Mouse (Mus musculus) urinary bladder, postnatal 10 days (tissue): Measurements from ENCODE around the gene Fbxl7.

Experiments
- DNase-seq: peaks from one replicate; pipeline ENCODE4 v3.0.0; 2022; ENCODE audit warnings: low spot score

Gene Fbxl7

GRCm38 (mm10) chr15:26701949-26702675 is 193.3 kb downstream of the Fbxl7 start:
- no peak for DNase-seq

- DNase-seq: no peak
Observed at GRCm38 (mm10) chr15:26693075-26693474, 202.3 kb downstream of the Fbxl7 start.

DNA sequence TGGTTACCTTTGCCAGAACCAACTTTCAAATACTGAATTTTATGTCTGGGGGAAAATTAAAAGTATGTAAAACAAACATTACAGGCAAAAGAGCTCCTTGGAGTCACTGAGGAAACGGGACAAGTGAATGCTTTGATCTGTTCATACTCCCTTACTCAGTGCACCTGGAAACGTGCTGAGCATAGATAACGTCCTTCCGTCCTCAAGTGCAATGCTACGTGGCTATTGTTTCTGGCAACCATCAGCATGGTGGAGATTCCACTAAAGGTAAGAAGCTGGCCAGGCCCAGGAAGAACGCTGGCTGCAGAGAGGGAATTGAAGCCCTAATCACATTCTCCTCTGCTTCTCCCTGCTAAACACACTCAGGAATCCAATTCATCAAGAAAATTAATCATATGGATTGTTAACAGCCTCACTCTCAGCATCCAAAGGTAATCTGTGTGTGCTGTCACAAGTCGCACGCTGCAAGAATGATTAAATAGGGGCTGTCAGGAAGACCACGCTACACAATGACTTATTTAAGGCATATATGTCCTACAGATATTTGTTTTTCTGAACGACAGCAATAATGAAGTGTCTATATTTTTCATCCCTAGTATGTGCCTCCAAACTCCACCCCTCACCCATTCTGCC is 206.8 kb downstream of the Fbxl7 start:
- DNase-seq: no peak

DNA sequence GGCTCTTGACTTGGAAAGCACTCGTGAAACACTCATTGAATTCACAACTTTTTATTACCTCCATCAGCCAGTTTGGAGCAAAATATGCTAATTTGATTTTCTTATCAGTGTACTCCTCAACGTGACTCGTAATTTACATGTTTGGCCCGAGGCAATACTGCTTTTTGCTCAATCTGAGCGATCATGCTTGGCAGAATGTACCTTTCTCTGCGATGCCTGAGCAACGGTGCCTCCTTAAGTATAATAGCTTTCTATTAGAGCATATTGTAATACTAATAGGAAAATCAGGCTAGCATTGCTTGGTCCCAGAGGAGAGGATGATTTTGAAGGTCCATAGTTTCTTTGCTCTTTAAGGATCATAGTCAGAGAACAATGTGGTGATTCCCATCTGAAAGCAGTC is 207.7 kb downstream of the Fbxl7 start:
- DNase-seq: no peak

DNA sequence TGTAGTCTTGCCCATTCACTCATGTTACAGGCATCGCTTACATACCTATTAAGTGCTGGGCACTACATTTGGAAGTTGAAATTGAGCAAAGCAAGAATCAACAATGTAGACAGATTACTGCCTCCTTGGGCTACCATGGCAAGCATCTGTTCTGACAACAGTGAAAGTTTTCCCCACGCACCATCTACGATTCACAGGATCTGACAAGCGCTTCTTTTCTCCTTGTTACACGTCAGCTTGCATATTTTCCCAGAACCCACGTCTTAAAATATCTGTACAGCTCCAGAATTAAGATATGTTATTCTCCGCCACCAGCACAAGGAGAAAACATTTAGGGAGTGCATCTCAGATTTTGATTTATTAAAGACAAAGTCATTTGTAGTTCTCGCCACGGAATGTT is 213.1 kb downstream of the Fbxl7 start:
- no peak for DNase-seq

DNA sequence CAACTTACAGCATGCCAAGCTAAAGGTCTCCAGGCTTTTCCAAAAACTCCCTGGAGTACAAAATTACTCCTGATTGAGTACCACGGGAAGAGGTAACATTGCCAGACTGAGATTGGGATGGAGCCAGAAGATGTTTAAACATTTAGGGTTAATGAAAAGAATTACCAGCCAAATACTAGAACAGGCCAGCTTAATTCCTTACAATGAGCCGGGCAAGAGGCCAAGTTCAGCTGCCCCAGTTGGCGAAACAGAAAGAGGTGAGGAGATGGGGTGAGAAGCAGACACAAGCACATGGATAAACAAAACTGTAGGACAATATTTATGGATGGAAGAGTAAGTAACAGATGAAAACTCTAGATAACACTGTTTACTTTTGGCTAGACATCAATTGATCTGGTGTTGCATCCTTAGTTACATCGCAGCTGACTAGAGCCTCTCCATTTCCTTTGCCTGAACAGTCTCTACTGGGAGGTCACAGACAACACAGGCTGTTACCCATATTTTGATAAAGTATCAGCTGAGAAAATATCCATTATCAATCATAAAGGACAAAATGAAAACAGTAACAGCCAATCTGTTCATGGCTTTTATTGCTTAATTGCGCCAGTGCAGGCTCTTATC is 222.0 kb downstream of the Fbxl7 start:
- no peak for DNase-seq

- DNase-seq: no peak
Observed at GRCm38 (mm10) chr15:26654988-26655387, 240.4 kb downstream of the Fbxl7 start.

DNA sequence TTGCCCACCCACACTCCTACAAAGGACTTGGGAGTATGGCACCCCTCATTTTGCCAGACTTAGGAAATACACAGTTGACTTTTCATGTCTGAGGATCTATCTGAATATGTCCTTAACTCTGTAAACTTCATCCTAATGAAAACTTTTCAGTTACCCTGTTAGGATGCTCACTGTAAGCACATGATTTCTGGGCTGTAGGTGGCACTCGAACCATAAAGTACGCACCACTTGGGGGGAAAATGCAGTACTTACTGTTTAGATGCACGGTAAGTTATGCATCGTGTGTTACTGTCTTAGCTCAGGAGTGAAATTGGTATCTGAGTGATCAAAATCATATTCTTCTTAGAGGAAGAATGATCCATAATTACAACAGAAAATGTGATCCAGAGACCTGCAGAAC is 252.8 kb downstream of the Fbxl7 start:
- DNase-seq: no peak

DNA sequence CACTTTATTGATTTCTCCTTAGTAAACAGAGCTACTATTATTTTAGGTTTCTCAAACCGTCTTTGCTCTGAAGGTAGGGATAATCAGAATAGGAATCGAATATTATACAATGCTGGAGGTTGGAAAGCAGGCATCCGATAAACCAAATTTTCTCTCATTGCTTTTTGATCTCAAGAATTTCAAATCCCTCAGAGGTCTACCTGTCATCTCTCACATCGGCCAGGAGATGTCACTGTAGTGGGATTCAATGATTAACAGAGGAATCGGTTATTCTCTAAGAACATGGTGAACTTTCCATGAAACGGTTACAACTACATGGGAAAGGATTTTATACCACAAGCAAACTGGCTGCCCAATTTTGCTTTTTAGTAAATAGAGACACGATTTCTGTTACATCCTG is 255.7 kb downstream of the Fbxl7 start:
- no peak for DNase-seq

DNA sequence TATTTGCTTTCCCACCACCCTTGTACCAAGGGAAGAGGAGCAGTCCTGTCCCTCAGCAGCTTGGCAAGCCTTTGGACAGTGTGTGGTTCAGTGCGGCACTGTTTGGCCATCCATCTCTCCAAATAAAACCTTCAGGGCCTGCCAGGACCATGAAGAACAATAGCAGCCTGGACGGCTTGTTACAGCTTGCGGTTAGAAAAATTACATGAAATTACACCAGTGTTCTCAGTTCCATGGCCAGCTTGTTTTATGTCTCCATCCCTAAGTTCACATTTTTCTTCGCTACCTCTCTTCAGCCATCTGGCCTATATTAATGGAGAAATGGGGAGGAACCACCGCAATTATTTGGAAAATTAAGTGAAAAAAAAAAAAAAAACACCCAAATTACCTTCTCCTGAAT is 259.8 kb downstream of the Fbxl7 start:
- no peak for DNase-seq

DNA sequence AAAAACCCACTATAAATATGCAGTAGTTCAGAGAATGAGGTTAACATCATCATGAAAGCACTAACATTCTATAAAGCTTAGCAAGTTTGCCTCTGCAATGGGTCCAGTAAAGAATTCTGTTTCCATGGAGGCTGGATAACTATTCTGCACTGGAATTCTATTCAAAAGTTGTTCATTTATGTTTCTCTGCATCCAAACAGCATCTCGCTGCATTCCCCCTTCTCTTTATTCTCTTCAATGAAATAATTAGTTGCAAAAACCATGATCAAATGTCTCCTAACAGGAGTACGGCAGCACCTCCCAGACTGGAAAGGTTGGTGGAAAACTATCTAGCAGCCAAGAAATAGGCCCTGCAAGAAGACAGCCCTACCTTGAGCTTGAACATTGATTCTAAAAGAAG is 267.2 kb downstream of the Fbxl7 start:
- DNase-seq: no peak

GRCm38 (mm10) chr15:26623242-26623641 is 272.1 kb downstream of the Fbxl7 start:
- no peak for DNase-seq

DNA sequence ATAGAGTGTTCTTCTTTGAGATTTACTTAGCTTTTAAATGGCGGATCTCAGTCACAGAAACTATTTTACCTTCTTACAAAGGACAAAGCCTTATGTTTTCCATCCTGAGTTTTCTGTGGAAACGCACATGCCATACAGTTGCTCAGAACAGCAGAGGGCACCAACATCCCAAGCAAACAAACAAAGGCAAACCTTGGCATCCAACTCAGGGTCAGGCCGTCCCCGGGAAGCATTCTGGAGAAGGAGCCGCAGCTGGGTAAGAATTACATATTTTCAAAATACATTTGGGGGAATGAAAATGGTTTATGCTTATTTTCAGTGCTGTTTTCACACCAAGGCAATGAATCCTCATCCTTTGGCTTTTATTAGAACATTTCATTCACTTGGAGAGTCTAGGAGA is 275.1 kb downstream of the Fbxl7 start:
- no peak for DNase-seq

GRCm38 (mm10) chr15:26619221-26619620 is 276.2 kb downstream of the Fbxl7 start:
- peak; percentile 12 for DNase-seq

DNA sequence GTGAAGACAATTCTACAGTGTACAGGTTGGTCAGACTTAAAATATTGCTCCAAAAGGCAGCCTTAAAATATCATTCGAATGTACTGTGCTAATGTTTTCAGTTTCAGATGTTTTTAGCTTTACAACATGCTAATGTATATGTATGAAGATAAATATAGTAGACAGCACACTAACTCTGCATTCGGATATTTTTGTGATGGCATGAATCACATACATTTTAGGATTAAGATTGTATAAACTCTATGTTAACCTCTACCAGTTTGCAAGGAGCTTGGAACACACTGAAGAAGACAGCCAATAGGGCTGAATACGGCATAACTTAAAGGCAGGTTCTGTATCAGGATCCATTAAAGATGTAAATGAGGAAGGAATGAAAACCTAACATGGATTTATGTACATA is 299.1 kb downstream of the Fbxl7 start:
- DNase-seq: no peak

GRCm38 (mm10) chr15:26579947-26580709 is 315.3 kb downstream of the Fbxl7 start:
- DNase-seq: no peak

DNA sequence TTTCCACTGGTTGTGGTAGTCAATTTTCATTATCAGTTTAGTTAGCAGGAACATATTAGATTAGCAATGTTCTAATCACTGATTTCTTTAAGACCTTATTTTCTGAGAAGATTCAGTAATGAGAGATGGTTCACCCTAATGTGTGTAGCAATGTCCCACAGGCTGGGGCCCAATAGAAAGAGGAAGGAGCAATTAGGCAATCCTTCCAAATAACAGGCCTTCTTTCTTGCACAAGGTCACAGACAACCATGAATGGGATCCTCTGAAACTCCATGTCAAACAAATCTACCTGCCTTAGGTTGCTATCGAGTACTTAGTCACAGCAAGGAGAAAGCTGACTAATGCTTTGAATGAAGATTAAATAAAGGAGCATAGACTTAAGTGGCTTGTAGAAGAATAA is 316.9 kb downstream of the Fbxl7 start:
- DNase-seq: no peak

DNA sequence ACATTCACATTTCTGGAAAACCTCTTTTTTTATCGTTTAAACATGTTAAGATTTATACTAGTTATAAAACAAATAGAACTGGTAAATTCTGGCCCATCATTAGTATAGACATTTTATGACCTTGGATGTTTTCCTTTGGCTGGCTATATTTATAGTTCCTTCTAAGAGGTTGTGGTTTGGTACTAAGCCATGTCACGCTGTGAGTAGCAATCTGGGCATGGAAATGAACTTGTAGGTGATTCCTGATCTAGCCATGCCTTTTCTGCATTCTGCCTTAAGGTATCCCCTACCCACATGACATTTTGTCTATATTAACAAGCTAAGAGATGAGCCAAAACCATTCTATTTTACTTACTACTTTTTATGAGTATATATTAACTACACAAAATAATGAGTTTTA is 329.3 kb downstream of the Fbxl7 start:
- no peak for DNase-seq

GRCm38 (mm10) chr15:26553620-26554019 is 341.8 kb downstream of the Fbxl7 start:
- no peak for DNase-seq

DNA sequence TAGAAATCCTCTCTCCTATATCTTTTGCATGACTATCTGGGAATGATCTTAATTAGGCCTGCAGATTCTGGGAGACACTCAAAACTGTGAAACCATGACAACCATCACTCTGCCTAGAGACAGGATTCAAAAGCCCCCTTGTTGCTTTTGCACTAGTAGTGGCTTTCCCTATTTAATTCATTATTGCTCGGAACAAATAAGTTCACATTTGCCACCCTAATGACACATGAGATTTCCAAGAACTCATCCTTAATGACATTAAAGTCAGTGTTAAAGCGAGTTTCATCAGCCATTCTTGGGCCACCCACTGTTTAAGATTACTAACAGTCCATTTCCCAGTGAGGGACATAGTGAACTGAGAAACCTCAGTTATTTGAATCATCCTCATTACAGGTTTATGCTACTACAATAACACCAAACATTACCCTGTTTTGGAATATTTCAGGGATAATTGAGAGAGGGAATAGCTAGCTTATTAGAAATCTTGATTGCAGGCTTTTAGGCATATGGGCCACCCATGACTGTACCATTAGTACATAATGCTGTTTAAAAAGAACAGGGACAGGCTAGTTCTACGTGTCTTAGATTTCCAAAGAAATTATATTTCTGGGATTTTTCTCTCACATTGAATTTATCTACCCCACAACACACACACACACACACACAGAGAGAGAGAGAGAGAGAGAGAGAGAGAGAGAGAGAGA is 361.2 kb downstream of the Fbxl7 start:
- DNase-seq: no peak

DNA sequence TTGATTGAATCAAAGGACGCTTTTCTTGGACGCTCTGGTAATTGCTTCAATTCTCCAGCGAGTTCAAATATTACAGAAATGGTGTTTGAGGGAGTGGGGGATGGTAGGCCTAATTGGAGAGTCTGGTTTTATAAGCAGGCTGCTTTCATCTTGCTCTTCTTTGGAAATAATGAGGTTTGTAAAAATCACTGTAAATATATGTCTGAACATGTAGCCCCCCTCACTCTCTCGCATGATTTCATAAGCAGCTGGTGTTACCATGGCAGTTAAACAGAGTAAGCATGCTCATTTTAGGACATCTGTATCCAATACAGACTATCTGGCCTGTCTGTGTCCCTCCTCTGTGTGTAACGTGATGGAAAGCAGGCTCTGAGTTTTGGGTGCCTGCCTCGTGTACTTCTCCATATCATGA is 376.2 kb downstream of the Fbxl7 start:
- DNase-seq: no peak

DNA sequence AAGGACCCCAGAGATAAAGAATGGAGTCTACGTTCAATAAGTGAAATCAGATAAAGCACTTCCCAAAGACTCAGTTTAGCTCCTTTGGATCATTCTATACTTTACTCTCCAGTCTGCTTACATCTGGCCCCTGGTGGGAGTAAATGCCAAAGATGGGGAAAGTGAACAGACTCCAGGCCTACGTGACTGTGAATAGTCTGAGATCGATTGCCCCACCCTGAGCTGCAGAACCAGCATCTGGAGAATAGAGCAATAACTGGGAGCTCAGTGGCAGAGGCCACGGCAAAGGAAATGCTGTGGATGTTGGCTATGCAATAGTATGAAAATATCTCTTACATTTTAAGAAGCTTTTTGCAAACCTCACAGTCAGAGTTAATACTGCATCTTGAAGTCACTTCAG is 394.4 kb downstream of the Fbxl7 start:
- DNase-seq: no peak
